Mouse (Mus musculus) cerebellum, adult 2 months (tissue): Measurements from ENCODE around the gene Slc25a45.

ENCODE experiments used
- CTCF ChIP-seq: fragments of 200-500 bp; IDR thresholded peaks from 2 replicates; pipeline ENCODE4 v1.5.1; 2011; ENCODE audit warnings: low read depth, mild to moderate bottlenecking, control low read depth, low read length, moderate library complexity, borderline replicate concordance; ENCODE audit not compliant: insufficient read depth
- POLR2A ChIP-seq: fragments of 200-500 bp; IDR thresholded peaks from 2 replicates; pipeline ENCODE4 v1.6.1; 2011; ENCODE audit warnings: low read length, control low read depth, borderline replicate concordance; ENCODE audit not compliant: insufficient read depth

DNA sequence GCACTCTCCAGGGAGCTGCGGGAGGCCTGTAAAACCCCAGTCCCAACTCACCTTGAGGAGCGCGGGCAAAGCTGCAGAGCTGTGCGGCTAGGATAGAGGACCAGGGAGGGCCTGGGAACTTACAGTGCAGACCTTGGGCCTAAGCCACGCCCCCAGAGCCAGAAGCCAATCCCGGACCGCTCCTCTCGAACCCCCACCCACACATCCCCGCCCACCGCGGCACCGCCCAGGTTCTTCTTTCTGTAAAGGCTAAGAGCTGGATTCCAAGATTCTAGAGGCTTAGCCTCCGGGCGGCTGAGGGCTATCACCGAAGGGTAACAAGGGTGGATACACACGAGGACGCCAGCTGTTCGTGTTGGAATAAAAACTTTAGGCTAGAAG, 47.1 kb downstream of the Slc25a45 start, which contains the start of gene Cdc42ep2:
- TF ChIP-seq CTCF (no peak), POLR2A (peak; percentile 84)
